Mouse (Mus musculus) kidney, adult 2 months (tissue): Measurements from ENCODE around the gene St3gal3. TPM values are rescaled to one million over a fixed set of nuclear protein-coding genes. Genes with fewer than 3 reads are reported as not detected.

Source experiments
- DNase-seq: peaks from one replicate; pipeline ENCODE4 v3.0.0; 2021
- H3K27ac ChIP-seq: fragments of 200-500 bp; 2 replicates; pipeline ENCODE4 v1.5.1; 2012; ENCODE audit warnings: low read depth, low read length, control low read depth, inconsistent platforms; ENCODE audit not compliant: insufficient read depth
- H3K27me3 ChIP-seq: fragments of 200-500 bp; replicated peaks from 2 replicates; pipeline ENCODE4 v1.6.1; 2012; ENCODE audit warnings: mild to moderate bottlenecking, moderate library complexity, low read length, inconsistent platforms; ENCODE audit not compliant: control insufficient read depth, insufficient read depth
- H3K36me3 ChIP-seq: fragments of 200-500 bp; 2 replicates; pipeline ENCODE4 v1.6.1; 2012; ENCODE audit warnings: mild to moderate bottlenecking, moderate library complexity, low read length, inconsistent platforms; ENCODE audit not compliant: control insufficient read depth, insufficient read depth
- H3K4me1 ChIP-seq: fragments of 200-500 bp; 2 replicates; pipeline ENCODE4 v1.6.1; 2011; ENCODE audit warnings: low read length; ENCODE audit not compliant: control insufficient read depth, insufficient read depth
- H3K4me3 ChIP-seq: fragments of 200-500 bp; 2 replicates; pipeline ENCODE4 v1.5.1; 2011; ENCODE audit warnings: mild to moderate bottlenecking, low read depth, low read length, control low read depth; ENCODE audit not compliant: insufficient read depth
- CTCF ChIP-seq: fragments of 200-500 bp; conservative IDR thresholded peaks from 2 replicates; pipeline ENCODE4 v1.5.1; 2011; ENCODE audit warnings: low read depth, mild to moderate bottlenecking, control low read depth, low read length, moderate library complexity, mixed read lengths; ENCODE audit not compliant: insufficient read depth, insufficient read length
- POLR2A ChIP-seq: fragments of 200-500 bp; IDR thresholded peaks from one replicate; pipeline ENCODE4 v1.6.1; 2011; ENCODE audit warnings: low read depth, low read length, control low read depth
- WGBS: fragments of 180-500 bp; shearing (Covaris S2); methylation state at CpG from one replicate; pipeline ENCODE4 v1.1.7; 2018; 5-methylcytosine and 5-hydroxymethylcytosine counted together
- polyA plus RNA-seq: library from polyadenylated mRNA; depleted of rRNA; stranded (reverse); fragments of >200 nt; gene quantifications from 2 replicates; pipeline ENCODE4 v1.2.3, GENCODE M21; 2012

St3gal3 gene
- polyA plus RNA-seq, 1 experiment: 50.7 TPM

DNA sequence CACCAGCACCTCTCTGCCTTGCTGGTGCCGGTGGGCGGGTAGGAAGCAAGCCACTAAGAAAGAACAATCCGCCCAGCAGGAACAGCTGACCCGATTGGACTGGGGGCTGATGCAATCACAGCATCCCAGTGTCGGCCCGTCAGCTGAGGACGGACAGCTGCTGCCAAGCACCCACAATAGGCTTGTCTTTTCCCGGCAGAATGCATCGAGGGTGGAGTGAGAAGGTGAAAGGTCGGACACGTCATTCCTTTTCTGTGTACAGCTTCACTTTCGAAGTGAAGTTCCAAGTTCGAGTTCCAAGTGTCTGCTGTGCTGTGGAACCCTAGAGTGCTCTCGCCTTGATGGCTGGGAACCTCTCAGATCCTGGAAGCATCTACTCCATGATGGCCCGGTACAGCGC is 3.1 kb upstream of the St3gal3 start:
- H3K36me3 ChIP-seq: peaks cover 4% of the 10 kb centered on the region; the same call in 1 of the 2 replicates
- H3K4me3 ChIP-seq: no peak overlapping the region
- WGBS: 79% methylated on average over 16 of the region's 16 CpGs

GRCm38 (mm10) chr4:118137311-118137710 is 2.6 kb upstream of the St3gal3 start:
- Histone ChIP-seq H3K4me3 (no peak overlapping the region), H3K4me1 (peaks cover 20% of the 10 kb centered on the region), H3K36me3 (peaks cover 2% of the 10 kb centered on the region; the same call in 1 of the 2 replicates), H3K27me3 (no peaks in the 10 kb centered on the region), H3K27ac (no peak overlapping the region)
- no peak for DNase-seq
- 92% methylated on average over 10 of the region's 10 CpGs for WGBS
- TF ChIP-seq POLR2A (no peak), CTCF (no peak)

More for the DNA sequence above, 3.1 kb upstream of the St3gal3 start:
- H3K27ac ChIP-seq: no peak overlapping the region
- TF ChIP-seq POLR2A: no peak
- TF ChIP-seq CTCF: no peak
- no peak for DNase-seq
- no peaks in the 10 kb centered on the region for H3K27me3 ChIP-seq
- peaks cover 20% of the 10 kb centered on the region for H3K4me1 ChIP-seq

DNA sequence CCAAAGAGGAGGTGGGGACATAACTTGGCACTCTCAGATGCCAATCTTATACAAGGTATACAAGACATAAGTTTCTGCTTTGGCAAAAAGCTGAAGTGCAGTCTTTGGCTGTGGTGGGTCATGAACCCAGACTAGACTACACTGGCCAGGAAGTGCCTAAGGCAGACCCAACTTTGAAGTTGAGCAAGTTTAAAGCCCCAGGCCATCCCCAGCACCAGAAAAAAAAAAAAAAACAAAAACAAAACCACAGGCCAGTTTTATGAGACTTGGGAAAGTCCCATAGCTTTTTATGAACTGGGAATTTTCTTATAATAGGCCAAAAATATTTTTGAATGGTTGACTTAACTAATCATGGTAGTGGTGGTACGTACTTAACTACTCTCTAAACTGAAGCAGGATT is 700 bp upstream of the St3gal3 start:
- Histone ChIP-seq H3K27ac (peak overlapping the region; percentile 68), H3K36me3 (no peaks in the 10 kb centered on the region; the same call in 1 of the 2 replicates), H3K27me3 (no peaks in the 10 kb centered on the region), H3K4me1 (peaks cover 20% of the 10 kb centered on the region), H3K4me3 (peak overlapping the region; percentile 96)
- no peak for TF ChIP-seq POLR2A
- no peak for TF ChIP-seq CTCF
- 58% methylated on average over 1 of the region's 1 CpGs for WGBS
- DNase-seq: no peak

DNA sequence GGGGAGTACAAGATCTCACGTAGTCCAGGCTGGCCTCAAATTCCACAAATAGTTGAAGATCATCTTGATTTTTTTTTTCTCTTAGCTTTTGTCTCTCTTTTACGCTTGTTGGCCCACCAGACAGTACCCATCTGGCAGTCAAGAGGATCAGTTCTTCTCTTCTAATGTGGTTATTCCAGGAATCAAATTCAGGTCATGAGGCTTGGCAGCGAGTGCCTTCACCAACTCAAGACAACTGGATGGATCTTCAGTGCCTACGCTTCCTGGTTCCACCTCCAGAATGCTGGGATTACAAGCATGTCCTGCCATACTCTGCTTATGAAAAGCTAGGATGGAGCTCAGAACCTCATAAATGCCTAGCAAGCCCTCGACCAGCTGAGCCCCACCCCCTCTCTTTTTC is 3.4 kb downstream of the St3gal3 start:
- Histone ChIP-seq H3K27me3 (no peaks in the 10 kb centered on the region), H3K4me3 (no peak overlapping the region), H3K27ac (no peak overlapping the region), H3K4me1 (peaks cover 10% of the 10 kb centered on the region; the same call in 1 of the 2 replicates), H3K36me3 (no peaks in the 10 kb centered on the region)
- WGBS: 72% methylated on average over 5 of the region's 5 CpGs
- TF ChIP-seq CTCF: no peak
- no peak for TF ChIP-seq POLR2A
- DNase-seq: no peak

DNA sequence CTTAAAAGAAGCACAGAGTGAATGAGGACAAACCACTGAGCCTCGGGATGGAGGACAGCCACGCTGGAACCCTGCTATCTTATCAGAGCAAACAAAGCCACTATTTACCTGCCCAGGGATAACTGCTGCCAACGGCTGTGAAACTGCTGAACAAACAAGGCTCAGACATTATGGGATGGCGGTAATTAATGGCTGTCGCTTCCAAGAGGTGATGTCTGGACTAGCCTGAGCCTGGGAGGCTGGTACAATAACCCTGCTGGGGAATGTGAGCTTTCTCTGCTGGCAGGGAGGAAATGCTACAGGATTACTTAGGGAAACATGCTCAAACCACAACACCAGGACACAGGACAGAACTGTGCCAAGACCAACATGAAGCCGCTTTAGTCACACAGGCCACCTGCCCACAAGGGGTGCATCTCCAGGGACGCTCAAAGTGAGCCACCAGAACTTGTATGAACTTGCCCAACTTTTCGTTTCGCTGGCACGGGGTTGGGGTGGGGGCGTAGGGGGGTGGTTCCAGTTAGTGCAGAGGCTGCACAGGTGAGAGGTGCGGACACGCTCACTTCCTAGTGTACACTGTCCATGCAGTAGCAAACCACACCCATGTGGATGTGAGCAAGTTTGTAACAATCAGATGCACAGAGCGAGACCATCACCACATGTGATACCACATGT is 11.5 kb downstream of the St3gal3 start:
- Histone ChIP-seq H3K36me3 (no peaks in the 10 kb centered on the region), H3K4me1 (peaks cover 7% of the 10 kb centered on the region), H3K27ac (no peak overlapping the region), H3K27me3 (no peaks in the 10 kb centered on the region), H3K4me3 (no peak overlapping the region)
- no peak for DNase-seq
- TF ChIP-seq CTCF (no peak), POLR2A (no peak)
- WGBS: 78% methylated on average over 14 of the region's 14 CpGs

- 45% methylated on average over 10 of the region's 10 CpGs for WGBS
- Histone ChIP-seq H3K4me3 (no peak overlapping the region), H3K27me3 (no peaks in the 10 kb centered on the region), H3K27ac (no peak overlapping the region), H3K36me3 (no peaks in the 10 kb centered on the region), H3K4me1 (peaks cover 7% of the 10 kb centered on the region)
- TF ChIP-seq CTCF: no peak
- no peak for TF ChIP-seq POLR2A
- DNase-seq: peak; percentile 60
Measured at GRCm38 (mm10) chr4:118122078-118122477, 12.6 kb downstream of the St3gal3 start.

DNA sequence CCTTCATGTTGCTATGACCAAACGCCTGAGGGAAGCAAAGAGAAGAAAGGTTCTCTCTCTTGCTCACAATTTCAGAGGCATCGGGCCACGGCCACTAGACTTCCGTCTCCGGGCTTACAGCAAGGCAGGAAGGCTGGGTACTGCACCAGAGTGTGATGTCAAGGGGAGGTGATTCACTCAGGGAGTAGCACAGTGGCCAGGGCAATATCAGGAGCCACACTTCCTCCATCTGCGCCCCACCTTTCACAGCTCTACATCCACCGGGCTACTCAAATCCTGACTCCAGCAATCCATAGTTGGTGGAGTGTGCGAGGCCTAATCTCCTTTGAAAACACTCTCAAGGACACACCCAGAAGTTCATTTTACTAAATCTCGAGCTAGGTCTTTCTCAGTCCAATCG is 17.1 kb downstream of the St3gal3 start:
- WGBS: 92% methylated on average over 10 of the region's 10 CpGs
- no peak for DNase-seq
- H3K27me3 ChIP-seq: no peaks in the 10 kb centered on the region
- no peak for TF ChIP-seq CTCF
- no peak for TF ChIP-seq POLR2A
- H3K4me3 ChIP-seq: no peak overlapping the region
- H3K27ac ChIP-seq: no peak overlapping the region
- H3K36me3 ChIP-seq: no peaks in the 10 kb centered on the region
- peaks cover 2% of the 10 kb centered on the region; the same call in 1 of the 2 replicates for H3K4me1 ChIP-seq
